Mouse (Mus musculus) heart, embryonic 10.5 days (tissue): ENCODE results near the gene Serinc1. TPM values are rescaled to one million over a fixed set of nuclear protein-coding genes. Genes with fewer than 3 reads are reported as not detected.

Experiments used
- polyA plus RNA-seq: library from polyadenylated mRNA; unstranded; fragments of >200 nt; fragmentation: Nextera tagmentation; extraction: Ambion mirVana; gene quantifications from 2 replicates; pipeline ENCODE4 v1.2.1, GENCODE M21; 2016

Gene Serinc1
- polyA plus RNA-seq, 1 experiment from 2014 or later = 142 TPM

Other genes with a start within 250 kb of the Serinc1 start
- gene Hsf2, start 46.1 kb downstream of the Serinc1 start, polyA plus RNA-seq = 25.2 and 27.2 TPM in 2 replicates
- gene Pkib, start 99.5 kb upstream of the Serinc1 start, polyA plus RNA-seq = 0.68 and 0.85 TPM in 2 replicates